Mouse (Mus musculus) megakaryocyte, embryonic 14.5 days (primary cell): ENCODE measurements around the gene Galnt14.

Experiments used
- FLI1 ChIP-seq: IDR thresholded peaks from 2 replicates; pipeline ENCODE4 v1.6.1; 2012; ENCODE audit warnings: low read length, inconsistent platforms, mixed read lengths
- GATA1 ChIP-seq: IDR thresholded peaks from 3 replicates; pipeline ENCODE4 v1.6.1; 2012; ENCODE audit warnings: mixed read lengths, low read length, inconsistent platforms, borderline replicate concordance

GRCm38 (mm10) chr17:73541233-73541570, 169.1 kb downstream of the Galnt14 start:
- TF ChIP-seq FLI1 (no peak), GATA1 (no peak)
